ENCODE assay signal across 11 mouse cellular contexts in the genomic region with DNA sequence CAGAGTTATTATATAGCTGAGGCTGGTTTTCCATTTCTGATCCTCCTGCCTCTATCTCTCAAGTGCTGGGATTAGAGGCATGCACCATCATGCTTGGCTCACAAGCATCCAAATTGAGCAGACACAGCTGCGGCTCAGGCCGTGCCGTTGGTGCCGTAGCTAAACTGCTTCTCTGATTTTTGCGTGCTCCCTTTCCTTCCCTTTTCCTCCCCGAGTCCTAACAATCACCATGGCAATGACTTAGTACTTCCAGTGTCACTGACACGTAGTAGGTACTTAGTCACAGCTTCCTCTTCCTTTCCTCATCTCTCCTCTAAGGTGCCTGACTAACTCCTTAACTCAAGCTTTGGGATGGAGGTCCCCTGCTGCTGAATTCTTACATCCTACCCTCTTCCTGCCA. TPM values are rescaled to one million over a fixed set of nuclear protein-coding genes. Genes with fewer than 3 reads are reported as not detected.
DNase-seq lines count a peak whose midpoint lies in the region; ATAC-seq and TF ChIP-seq lines count a peak whose summit lies in the region.
"Had no signal": no experiment of that assay in that cellular context is flagged by ENCODE, and none has a peak within 500 bp of the region (broad histone marks: within the 10 kb centered on the region; RNA-seq: fewer than 3 reads in every experiment).

No protein-coding gene starts in this region.

- TF ChIP-seq EP300 in heart, adult 2 months (IDR thresholded peaks at IDR 0.05; ENCODE audit: insufficient read depth, low read depth, low read length) = no peak

- no peak overlapping the region for H3K4me2 ChIP-seq in lung, embryonic 14.5 days
- H3K4me2 ChIP-seq in hindbrain, embryonic 12.5 days (replicated peaks) = no peak overlapping the region

- intact Hi-C loops in heart, adult 2 months (cut with DNase I) = loop anchor here (2.0 kb wide), 1 partner anchor 17 kb away; no protein-coding TSS in a partner anchor
- intact Hi-C loops in heart, postnatal 10 days (cut with DNase I) = no loop called here

- DNase-seq in heart, adult 2 months = no peak
- DNase-seq in heart, postnatal 10 days = no peak
- peak; percentile 23 for DNase-seq in lung, embryonic 14.5 days
- no peak for DNase-seq in lung, postnatal 14 days
- DNase-seq in frontal cortex, postnatal 25 days (ENCODE audit: low spot score in 2 of 2) = no peak
- DNase-seq: spleen, adult 18-20 months; thymus, adult 2 months had no signal

- H3K4me3 ChIP-seq in heart, adult 2 months = no peak overlapping the region
- no peak overlapping the region for H3K4me3 ChIP-seq in lung, embryonic 14.5 days (ENCODE audit: low read depth, low read length)
- no peak overlapping the region for H3K4me3 ChIP-seq in small intestine, adult 2 months (ENCODE audit: low read depth, low read length)
- no peak overlapping the region for H3K4me3 ChIP-seq in hindbrain, embryonic 12.5 days
- H3K4me3 ChIP-seq: hindbrain, embryonic 10.5 days had no signal

- H3K27me3 ChIP-seq in heart, adult 2 months (ENCODE audit: control insufficient read depth, insufficient read depth, low read length) = no peaks in the 10 kb centered on the region
- H3K27me3 ChIP-seq in lung, embryonic 14.5 days (ENCODE audit: insufficient read depth, low read length) = no peaks in the 10 kb centered on the region
- H3K27me3 ChIP-seq in small intestine, adult 2 months (ENCODE audit: control insufficient read depth, insufficient read depth, low read length) = no peaks in the 10 kb centered on the region
- no peaks in the 10 kb centered on the region for H3K27me3 ChIP-seq in hindbrain, embryonic 12.5 days

- peaks cover 24% of the 10 kb centered on the region for H3K4me1 ChIP-seq in heart, adult 2 months (ENCODE audit: control insufficient read depth, insufficient read depth, low read length)
- H3K4me1 ChIP-seq in lung, embryonic 14.5 days (ENCODE audit: insufficient read depth) = peaks cover 47% of the 10 kb centered on the region
- peaks cover 47% of the 10 kb centered on the region for H3K4me1 ChIP-seq in small intestine, adult 2 months (ENCODE audit: control insufficient read depth, insufficient read depth, insufficient read length, low read length)
- 0 out of 2 replicates have a peak, but pooled peaks cover 4% of the 10 kb centered on the region for H3K4me1 ChIP-seq in hindbrain, embryonic 12.5 days

- WGBS in heart, adult 2 months = 49% methylated on average over 7 of the region's 7 CpGs
- WGBS in lung, embryonic 14.5 days = 49% methylated on average over 7 of the region's 7 CpGs
- WGBS in small intestine, adult 2 months = 83% methylated on average over 7 of the region's 7 CpGs
- 80% methylated on average over 7 of the region's 7 CpGs for WGBS in hindbrain, embryonic 12.5 days

- H3K36me3 ChIP-seq in heart, adult 2 months (ENCODE audit: control insufficient read depth, insufficient read depth, low read length) = no peaks in the 10 kb centered on the region
- no peaks in the 10 kb centered on the region for H3K36me3 ChIP-seq in lung, embryonic 14.5 days (ENCODE audit: insufficient read depth)
- no peaks in the 10 kb centered on the region for H3K36me3 ChIP-seq in small intestine, adult 2 months (ENCODE audit: control insufficient read depth, insufficient read depth, low read length)
- H3K36me3 ChIP-seq in hindbrain, embryonic 12.5 days = no peaks in the 10 kb centered on the region
- H3K36me3 ChIP-seq: hindbrain, embryonic 10.5 days had no signal

- H3K27ac ChIP-seq in heart, adult 2 months = peak overlapping the region; percentile 18; the same call in 1 of the 2 replicates
- H3K27ac ChIP-seq in lung, embryonic 14.5 days (ENCODE audit: low read depth) = peak overlapping the region; percentile 33
- peak overlapping the region; percentile 94 for H3K27ac ChIP-seq in small intestine, adult 2 months (ENCODE audit: insufficient read depth, low read depth, low read length)
- no peak overlapping the region for H3K27ac ChIP-seq in hindbrain, embryonic 12.5 days
- H3K27ac ChIP-seq: hindbrain, embryonic 10.5 days had no signal

- no peak for TF ChIP-seq CTCF in heart, adult 2 months (IDR thresholded peaks at IDR 0.05)
- TF ChIP-seq CTCF in lung, embryonic 14.5 days (IDR thresholded peaks at IDR 0.05; ENCODE audit: low read depth) = no peak
- TF ChIP-seq CTCF in small intestine, adult 2 months (IDR thresholded peaks at IDR 0.05; ENCODE audit: extremely low read depth, insufficient read length, insufficient replicate concordance, low read depth, low read length) = no peak

- no peak for TF ChIP-seq POLR2A in heart, adult 2 months (IDR thresholded peaks at IDR 0.05; ENCODE audit: insufficient read depth, low read depth, low read length)
- no peak for TF ChIP-seq POLR2A in small intestine, adult 2 months (IDR thresholded peaks at IDR 0.05; ENCODE audit: low read depth, low read length)

- no peaks in the 10 kb centered on the region for H3K9me3 ChIP-seq in lung, embryonic 14.5 days (ENCODE audit: low read depth, low read length)
- H3K9me3 ChIP-seq in hindbrain, embryonic 12.5 days (replicated peaks) = 0 out of 2 replicates have a peak, but pooled peaks cover 4% of the 10 kb centered on the region
- H3K9me3 ChIP-seq: hindbrain, embryonic 10.5 days had no signal

- 0 out of 2 replicates have a peak overlapping the region, but pooled peaks have one; percentile 12 for H3K9ac ChIP-seq in heart, adult 2 months (ENCODE audit: low read depth, low read length)
- no peak overlapping the region for H3K9ac ChIP-seq in lung, embryonic 14.5 days
- H3K9ac ChIP-seq in hindbrain, embryonic 12.5 days = no peak overlapping the region

- H3K79me2 ChIP-seq in heart, adult 2 months (replicated peaks; ENCODE audit: control insufficient read depth, insufficient read depth, low read length) = no peaks in the 10 kb centered on the region

- ATAC-seq in lung, embryonic 14.5 days (ENCODE audit: insufficient read depth) = no peak
- peak; percentile 16 for ATAC-seq in common myeloid progenitor, adult 5-6 weeks (replicated peaks; ENCODE audit: low read depth, poor library complexity, severe bottlenecking)
- ATAC-seq in hindbrain, embryonic 12.5 days (ENCODE audit: low FRiP score) = no peak

RNA-seq across cellular contexts. Expression of a gene that starts 19.0 kb away (rescaled TPM):
- 10 to 100 TPM; 78.0 to 80.2 TPM for total RNA-seq in heart, adult 2 months (2021)
- polyA plus RNA-seq in heart, adult 2 months (2012; rRNA removed) = 11.2 and 27.6 TPM in 2 replicates
- total RNA-seq in heart, postnatal 10 days (2021) = 10 to 100 TPM; 90.0 to 93.5 TPM
- polyA plus RNA-seq in lung, embryonic 14.5 days (2014; fragmentation: Nextera tagmentation; extraction: Ambion mirVana) = 22.6 and 23.2 TPM in 2 replicates
- total RNA-seq in common myeloid progenitor, adult 5-6 weeks (2017) = 78.2 and 80.4 TPM in 2 replicates
- 1.1 and 3.6 TPM in 2 replicates for polyA plus RNA-seq in small intestine, adult 2 months (2012; rRNA removed)
- polyA plus RNA-seq in hindbrain, embryonic 12.5 days (2016; fragmentation: Nextera tagmentation; extraction: Ambion mirVana) = 25.4 and 25.6 TPM in 2 replicates
